Mouse (Mus musculus): ENCODE results near the gene Cd96.

DNA sequence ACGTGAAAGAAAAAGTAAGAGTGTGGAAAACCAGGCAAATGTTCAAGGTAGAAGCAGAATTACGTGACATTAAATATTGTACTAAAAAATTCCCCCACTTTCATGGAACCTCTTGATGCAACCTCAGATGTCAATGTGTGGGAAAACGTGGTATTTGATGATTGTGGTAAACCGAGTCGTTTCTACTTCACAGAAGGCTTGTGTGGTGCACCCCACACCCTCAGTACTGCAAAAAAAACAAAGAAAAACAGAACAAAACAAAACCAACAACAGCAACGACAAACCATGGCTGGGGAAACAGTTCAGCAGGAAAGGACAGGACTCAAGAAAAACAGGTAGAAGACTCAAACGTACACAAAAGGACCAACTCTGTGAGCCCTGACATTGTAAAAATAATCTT lies 121.8 kb downstream of the Cd96 start:
- no peak for TF ChIP-seq CTCF (IDR thresholded peaks at IDR 0.05; ENCODE audit: control insufficient read depth, insufficient read depth, low read length)
- no peak for TF ChIP-seq POLR2A (IDR thresholded peaks at IDR 0.05; ENCODE audit: borderline replicate concordance, control insufficient read depth, low read depth, low read length)

Data from bone marrow, adult 2 months (tissue).